Mouse (Mus musculus) liver, embryonic 14.5 days (tissue): ENCODE data around the gene Gm16405. TPM values are rescaled to one million over a fixed set of nuclear protein-coding genes. Genes with fewer than 3 reads are reported as not detected.
"Not testable (repeated sequence)": the region's sequence is repeated elsewhere in the genome, so short reads cannot be mapped to it uniquely, and the experiment has no call there.

ENCODE experiments used
- ATAC-seq: fragments of 200-750 bp; cut with Nextera tagmentation; 2 replicates; pipeline ENCODE4 v1.8.0; 2017; ENCODE audit warnings: moderate number of reproducible peaks, mild to moderate bottlenecking, moderate library complexity; ENCODE audit not compliant: insufficient read depth
- DNase-seq, 3 experiments: peaks; one replicate each; pipeline ENCODE4 v3.0.0-alpha.2; 2012 to 2013; ENCODE audit warnings: low read depth in 3 of 3, low spot score in 3 of 3
- H3K27ac ChIP-seq: fragments of 300-500 bp; sonication (generic); 2 replicates; pipeline ENCODE4 v1.5.1; 2014; ENCODE audit warnings: moderate library complexity, mild to moderate bottlenecking, control low read depth, inconsistent platforms
- H3K27me3 ChIP-seq: fragments of 300-500 bp; sonication (generic); 2 replicates; pipeline ENCODE4 v1.6.1; 2014; ENCODE audit warnings: mild to moderate bottlenecking, low read length, moderate library complexity; ENCODE audit not compliant: control insufficient read depth, insufficient read depth
- H3K36me3 ChIP-seq: fragments of 300-500 bp; sonication (generic); replicated peaks from 2 replicates; pipeline ENCODE4 v1.6.1; 2014; ENCODE audit warnings: low read depth; ENCODE audit not compliant: control insufficient read depth, insufficient read depth
- H3K4me1 ChIP-seq, 2 experiments: fragments of 200-500 bp in 1 of 2; fragments of 300-500 bp in 1 of 2; sonication (generic) in 1 of 2; replicated peaks; 2 replicates each; pipeline ENCODE4 v1.6.1; 2012 to 2014; ENCODE audit warnings: antibody characterized with exemption in 1 of 2, inconsistent platforms in 1 of 2, low read length in 1 of 2; ENCODE audit not compliant: control insufficient read depth in 2 of 2, insufficient read depth in 2 of 2
- H3K4me2 ChIP-seq: fragments of 300-500 bp; sonication (generic); 2 replicates; pipeline ENCODE4 v1.6.1; 2014; ENCODE audit warnings: low read depth, mild to moderate bottlenecking, control low read depth, moderate library complexity
- H3K4me3 ChIP-seq, 2 experiments: fragments of 200-500 bp in 1 of 2; fragments of 300-500 bp in 1 of 2; sonication (generic) in 1 of 2; 2 replicates each; pipeline ENCODE4 v1.5.1; 2012 to 2014; ENCODE audit warnings: low read depth in 2 of 2, low read length in 2 of 2, mild to moderate bottlenecking in 2 of 2, control low read depth in 1 of 2, inconsistent platforms in 1 of 2, moderate library complexity in 1 of 2; ENCODE audit not compliant: insufficient read depth in 1 of 2
- H3K9ac ChIP-seq: fragments of 300-500 bp; sonication (generic); replicated peaks from 2 replicates; pipeline ENCODE4 v1.6.1; 2014; ENCODE audit warnings: mild to moderate bottlenecking, control low read depth, moderate library complexity
- H3K9me3 ChIP-seq: fragments of 300-500 bp; sonication (generic); 2 replicates; pipeline ENCODE4 v1.6.1; 2016; ENCODE audit warnings: low read length, mixed read lengths; ENCODE audit not compliant: control insufficient read depth
- WGBS: fragments of 180-500 bp; shearing (Covaris S2); extraction: QIAGEN DNeasy Blood & Tissue Kit; methylation state at CpG from one replicate; pipeline ENCODE4 v1.1.7; 2014; ENCODE audit not compliant: insufficient replicate concordance; 5-methylcytosine and 5-hydroxymethylcytosine counted together
- polyA plus RNA-seq, 2 experiments: library from polyadenylated mRNA; depleted of rRNA in 1 of 2; stranded (reverse) in 1 of 2; unstranded in 1 of 2; fragments of >200 nt; fragmentation: Nextera tagmentation in 1 of 2; extraction: Ambion mirVana in 1 of 2; gene quantifications; 2 replicates each; pipeline versions ENCODE4 v1.2.1 to v1.2.3; 2012 to 2014

Gene Gm16405
- polyA plus RNA-seq (2012; rRNA removed) (not detected in 2 replicates), polyA plus RNA-seq (2014; fragmentation: Nextera tagmentation; extraction: Ambion mirVana) (not detected in 2 replicates)

DNA sequence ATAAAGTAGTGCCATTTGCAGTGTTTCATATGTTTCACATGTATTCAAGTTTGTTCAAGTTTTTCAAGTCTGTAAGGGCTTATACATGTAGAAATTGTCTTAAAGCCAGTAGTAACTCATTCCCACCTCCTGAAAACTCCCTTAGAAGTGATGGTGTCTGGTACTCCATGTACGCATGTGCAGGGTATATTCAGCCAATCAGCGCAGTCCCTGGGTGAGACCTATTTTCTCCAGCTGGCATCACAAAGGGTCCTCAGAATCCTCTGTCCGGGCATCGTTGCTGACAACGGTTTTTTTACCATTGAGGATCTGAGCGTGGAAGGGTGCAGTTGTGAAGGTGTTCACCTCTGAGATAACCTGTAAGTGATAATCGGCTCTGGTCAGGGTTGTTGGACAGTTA lies at the start of gene Gm16405:
Gene Gm16405 (plus strand): TSS at position 301 of the 400 bp plus-strand sequence.
- H3K4me3 ChIP-seq, H3K36me3 ChIP-seq, H3K4me2 ChIP-seq, H3K27ac ChIP-seq, ATAC-seq, H3K4me1 ChIP-seq, H3K27me3 ChIP-seq, H3K9me3 ChIP-seq, DNase-seq, H3K9ac ChIP-seq: not testable (repeated sequence)
- whole genome bisulfite sequencing: no CpG with 5 or more reads among the region's 7 CpGs

Other genes with a start within 250 kb of the Gm16405 start
- gene Gm16430, start 91.0 kb downstream of the Gm16405 start, polyA plus RNA-seq (2012; rRNA removed): not detected in 2 replicates
- not detected in 2 replicates for gene Gm16430, start 91.0 kb downstream of the Gm16405 start, polyA plus RNA-seq (2014; fragmentation: Nextera tagmentation; extraction: Ambion mirVana)